Mouse (Mus musculus) CH12.LX (cell line): ENCODE measurements around the gene Fgfr3.

ENCODE experiments used
- BHLHE40 ChIP-seq: IDR thresholded peaks from 2 replicates; pipeline ENCODE4 v1.6.1; 2011; ENCODE audit warnings: mild to moderate bottlenecking, low read depth, low read length, improper control_type of control experiment
- CHD1 ChIP-seq: IDR thresholded peaks from 2 replicates; pipeline ENCODE4 v1.6.1; 2012; ENCODE audit warnings: low read depth, low read length, improper control_type of control experiment, inconsistent platforms
- CHD2 ChIP-seq: IDR thresholded peaks from 2 replicates; pipeline ENCODE4 v1.6.1; 2011; ENCODE audit warnings: low read length, improper control_type of control experiment
- CTCF ChIP-seq, 2 experiments: IDR thresholded peaks in 1 of 2; conservative IDR thresholded peaks in 1 of 2; 2 replicates each; pipeline ENCODE4 v1.5.1; 2011 to 2012; ENCODE audit warnings: low read depth in 2 of 2, low read length in 2 of 2, improper control_type of control experiment in 1 of 2, inconsistent platforms in 1 of 2, mild to moderate bottlenecking in 1 of 2, moderate library complexity in 1 of 2
- E2F4 ChIP-seq: IDR thresholded peaks from 2 replicates; pipeline ENCODE4 v1.6.1; 2011; ENCODE audit warnings: low read depth, low read length, improper control_type of control experiment; ENCODE audit not compliant: insufficient replicate concordance
- HCFC1 ChIP-seq: IDR thresholded peaks from 2 replicates; pipeline ENCODE4 v1.6.1; 2012; ENCODE audit warnings: low read depth, mild to moderate bottlenecking, inconsistent platforms, low read length, improper control_type of control experiment
- JUND ChIP-seq: conservative IDR thresholded peaks from 2 replicates; pipeline ENCODE4 v1.6.1; 2011; ENCODE audit warnings: low read depth, low read length, improper control_type of control experiment
- MAFK ChIP-seq: IDR thresholded peaks from 2 replicates; pipeline ENCODE4 v1.6.1; 2011; ENCODE audit warnings: low read length, improper control_type of control experiment; ENCODE audit not compliant: insufficient replicate concordance
- MYC ChIP-seq: IDR thresholded peaks from 2 replicates; pipeline ENCODE4 v1.6.1; 2011; ENCODE audit warnings: low read depth, mild to moderate bottlenecking, improper control_type of control experiment, low read length
- POLR2A ChIP-seq: IDR thresholded peaks from 2 replicates; pipeline ENCODE4 v1.6.1; 2011; ENCODE audit warnings: low read depth, mild to moderate bottlenecking, improper control_type of control experiment, low read length
- TCF12 ChIP-seq: IDR thresholded peaks from 2 replicates; pipeline ENCODE4 v1.6.1; 2014; ENCODE audit warnings: low read depth, mild to moderate bottlenecking, inconsistent platforms, low read length, improper control_type of control experiment
- USF1 ChIP-seq: IDR thresholded peaks from 2 replicates; pipeline ENCODE4 v1.6.1; 2014; ENCODE audit warnings: low read depth, mild to moderate bottlenecking, inconsistent platforms, low read length, improper control_type of control experiment
- ZC3H11A ChIP-seq: IDR thresholded peaks from 2 replicates; pipeline ENCODE4 v1.6.1; 2012; ENCODE audit warnings: low read depth, mild to moderate bottlenecking, inconsistent platforms, low read length, improper control_type of control experiment
- ZNF384 ChIP-seq: IDR thresholded peaks from 2 replicates; pipeline ENCODE4 v1.6.1; 2012; ENCODE audit warnings: low read depth, low read length, improper control_type of control experiment, inconsistent platforms

- TF ChIP-seq CTCF (conservative IDR thresholded peaks at IDR 0.05 in 1 of 2, IDR thresholded peaks at IDR 0.05 in 1 of 2; ENCODE audit: low read depth in 2 of 2, low read length in 2 of 2): no peak
- TF ChIP-seq ZC3H11A: no peak
- TF ChIP-seq USF1: no peak
- TF ChIP-seq POLR2A: no peak
- TF ChIP-seq MAFK: no peak
- TF ChIP-seq CHD1: no peak
- no peak for TF ChIP-seq JUND
- TF ChIP-seq HCFC1: no peak
- no peak for TF ChIP-seq BHLHE40
- TF ChIP-seq ZNF384: no peak
- TF ChIP-seq TCF12: no peak
- no peak for TF ChIP-seq MYC
- no peak for TF ChIP-seq E2F4
- no peak for TF ChIP-seq CHD2
Observed at GRCm38 (mm10) chr5:33697947-33698512, 23.4 kb upstream of the Fgfr3 start.
